ENCODE assay signal across 8 mouse cellular contexts in genomic region chr4:59360704-59361103, GRCm38 (mm10).
A peak's percentile ranks its signal among the peaks of the same experiment; 100 is the strongest.
DNase-seq lines count a peak whose midpoint lies in the region; ATAC-seq and TF ChIP-seq lines count a peak whose summit lies in the region.

No protein-coding gene starts in this region.

- H3K27ac ChIP-seq in gastrocnemius, adult 2 months, result no peak overlapping the region
- no peak overlapping the region for H3K27ac ChIP-seq in limb, embryonic 15.5 days

- 5% methylated on average over 15 of the region's 15 CpGs for WGBS in limb, embryonic 15.5 days

- no peak overlapping the region for H3K9ac ChIP-seq in limb, embryonic 15.5 days

- intact Hi-C loops in heart, postnatal 25 days (cut with DNase I), result loop anchor here (1.0 to 10.0 kb wide), 4 partner anchors 114 to 494 kb away; no protein-coding TSS in a partner anchor
- intact Hi-C loops in gastrocnemius, adult 2 months (cut with DNase I), result loop anchor here (1.0 to 10.0 kb wide), 2 partner anchors 209 to 514 kb away; no protein-coding TSS in a partner anchor

- H3K9me3 ChIP-seq in limb, embryonic 15.5 days, result no peaks in the 10 kb centered on the region

- ATAC-seq in limb, embryonic 15.5 days (ENCODE audit: insufficient number of reproducible peaks, low FRiP score, low TSS enrichment, low read depth), result no peak
- peak; percentile 67; the same call in 1 of the 2 replicates for ATAC-seq in monocyte, adult 5-6 weeks (replicated peaks; ENCODE audit: insufficient number of reproducible peaks, low FRiP score, low TSS enrichment, poor library complexity, severe bottlenecking)

- no peak; the same call in none of the 2 replicates for TF ChIP-seq CTCF in gastrocnemius, adult 2 months (IDR thresholded peaks at IDR 0.05)

- no peaks in the 10 kb centered on the region for H3K27me3 ChIP-seq in limb, embryonic 15.5 days

- 0 out of 2 replicates have a peak overlapping the region, but pooled peaks have one; percentile 24 for H3K4me2 ChIP-seq in limb, embryonic 15.5 days

- H3K4me3 ChIP-seq in gastrocnemius, adult 2 months, result peak overlapping the region; percentile 54
- H3K4me3 ChIP-seq in limb, embryonic 15.5 days, result no peak overlapping the region

- no peaks in the 10 kb centered on the region for H3K36me3 ChIP-seq in limb, embryonic 15.5 days

- peaks cover 16% of the 10 kb centered on the region for H3K4me1 ChIP-seq in limb, embryonic 15.5 days

- peak; percentile 76 to 92 for DNase-seq in heart, adult 18-20 months
- DNase-seq in heart, postnatal 25 days (ENCODE audit: low spot score), result no peak
- DNase-seq in cerebellum, adult 9-11 months, result peak; percentile 56
- DNase-seq in gastrocnemius, adult 2 months, result peak; percentile 82
- peak; percentile 58 to 86 for DNase-seq in kidney, adult 8-10 months
- peak; percentile 67 to 72 for DNase-seq in spleen, postnatal 36 days (ENCODE audit: low spot score in 2 of 2)
